Mouse (Mus musculus) heart, adult 2 months (tissue): ENCODE data around the gene Pyroxd2.

Experiments
- CTCF ChIP-seq: fragments of 200-600 bp; IDR thresholded peaks from 2 replicates; pipeline ENCODE4 v1.8.1; 2022; ENCODE audit warnings: antibody characterized with exemption, mild to moderate bottlenecking, moderate library complexity
- POLR2A ChIP-seq: fragments of 200-500 bp; IDR thresholded peaks from 2 replicates; pipeline ENCODE4 v1.6.1; 2011; ENCODE audit warnings: mild to moderate bottlenecking, low read depth, low read length, control low read depth; ENCODE audit not compliant: insufficient read depth

DNA sequence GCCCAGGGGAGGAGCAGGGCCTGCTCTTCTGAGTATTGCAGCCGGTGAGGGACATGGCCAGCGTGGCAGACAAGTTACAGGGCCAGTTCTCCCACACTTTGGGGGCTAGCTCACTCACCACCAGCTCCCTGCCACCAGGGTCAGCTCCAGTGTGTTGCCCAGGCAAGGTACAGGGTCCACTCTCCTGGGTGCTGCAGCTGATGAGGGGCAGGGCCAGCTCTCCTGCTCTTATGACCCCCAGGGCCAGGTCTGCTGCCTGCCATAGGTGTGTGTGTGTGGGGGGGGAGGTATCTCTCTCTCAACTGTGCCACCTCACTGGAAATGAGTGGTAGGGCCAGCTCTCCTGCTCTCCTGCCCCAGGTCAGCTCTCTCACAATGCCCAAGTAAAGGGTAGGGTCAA is 54.0 kb downstream of the Pyroxd2 start:
- TF ChIP-seq CTCF (no peak), POLR2A (no peak)
